Mouse (Mus musculus): Measurements from ENCODE around the gene Abhd4.

- TF ChIP-seq EP300 (optimal IDR thresholded peaks at IDR 0.05) (no peak), CTCF (IDR thresholded peaks at IDR 0.05; ENCODE audit: low read depth) (no peak)
Measured at GRCm38 (mm10) chr14:54246232-54246631, 7.8 kb upstream of the Abhd4 start.

Data from stomach, postnatal 0 days (tissue).